Mouse (Mus musculus): Measurements from ENCODE around the gene Krtap3-2. TPM values are rescaled to one million over a fixed set of nuclear protein-coding genes. Genes with fewer than 3 reads are reported as not detected.
"Not testable (repeated sequence)": the region's sequence is repeated elsewhere in the genome, so short reads cannot be mapped to it uniquely, and the experiment has no call there.

Krtap3-2 gene
- total RNA-seq (2012; rRNA removed), result not detected in 2 replicates

DNA sequence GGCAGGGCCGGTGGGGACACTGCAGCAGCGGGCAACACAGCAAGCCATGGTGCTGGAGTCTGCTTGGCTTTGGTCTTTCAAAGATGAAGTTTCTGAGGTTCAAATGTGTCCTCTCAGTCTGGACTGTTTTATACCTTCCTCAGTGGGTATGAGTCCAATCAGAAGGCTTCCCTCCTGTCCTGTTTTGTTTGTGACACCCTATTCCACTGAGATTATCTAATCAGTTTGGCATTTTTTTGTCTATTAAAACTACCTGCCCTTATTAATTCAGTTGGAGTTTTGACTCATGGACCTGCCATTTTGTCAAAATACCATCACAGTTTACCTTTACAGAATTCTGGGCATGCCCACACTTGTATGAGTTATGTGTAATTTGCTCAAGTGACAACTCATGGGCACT, at the start of gene Krtap3-2:
Gene Krtap3-2, minus strand, starts transcription at position 101 of the 400 bp plus-strand sequence.
- no peaks in the 10 kb centered on the region for H3K9me3 ChIP-seq (ENCODE audit: control insufficient read depth, insufficient read depth, low read depth, low read length)
- H3K4me3 ChIP-seq (ENCODE audit: insufficient read depth in 1 of 2, low read depth in 1 of 2, low read length in 2 of 2, poor library complexity in 1 of 2, severe bottlenecking in 1 of 2), result no peak within 1 kb of the TSS
- TF ChIP-seq ZNF384 (IDR thresholded peaks at IDR 0.05; ENCODE audit: low read depth, low read length), result no peak
- TF ChIP-seq MAFK (IDR thresholded peaks at IDR 0.05; ENCODE audit: insufficient read depth, low read depth, low read length), result no peak
- no peak for TF ChIP-seq ZC3H11A (IDR thresholded peaks at IDR 0.05; ENCODE audit: borderline replicate concordance, low read depth, low read length)
- TF ChIP-seq CHD2 (IDR thresholded peaks at IDR 0.05; ENCODE audit: low read depth, low read length), result no peak
- TF ChIP-seq HCFC1 (IDR thresholded peaks at IDR 0.05; ENCODE audit: borderline replicate concordance, insufficient read depth, low read length), result no peak
- H3K27ac ChIP-seq (ENCODE audit: insufficient read depth, low read depth, low read length, poor library complexity, severe bottlenecking), result no peak within 1 kb of the TSS
- in situ Hi-C loops (cut with MboI; ENCODE audit: low sequenced_read_pairs in 2 of 2, unreplicated experiment in 2 of 2), result no loop called here
- no peaks in the 10 kb centered on the region for H3K36me3 ChIP-seq (ENCODE audit: control insufficient read depth, insufficient read depth, low read length, poor library complexity, severe bottlenecking)
- no peak for DNase-seq (ENCODE audit: low read depth, low spot score)
- H3K9ac ChIP-seq (ENCODE audit: insufficient read depth, low read depth, low read length, poor library complexity, severe bottlenecking), result no peak within 1 kb of the TSS
- no peaks in the 10 kb centered on the region for H3K4me1 ChIP-seq (ENCODE audit: control insufficient read depth in 2 of 2, insufficient read depth in 2 of 2, low read length in 2 of 2, poor library complexity in 1 of 2)

DNA sequence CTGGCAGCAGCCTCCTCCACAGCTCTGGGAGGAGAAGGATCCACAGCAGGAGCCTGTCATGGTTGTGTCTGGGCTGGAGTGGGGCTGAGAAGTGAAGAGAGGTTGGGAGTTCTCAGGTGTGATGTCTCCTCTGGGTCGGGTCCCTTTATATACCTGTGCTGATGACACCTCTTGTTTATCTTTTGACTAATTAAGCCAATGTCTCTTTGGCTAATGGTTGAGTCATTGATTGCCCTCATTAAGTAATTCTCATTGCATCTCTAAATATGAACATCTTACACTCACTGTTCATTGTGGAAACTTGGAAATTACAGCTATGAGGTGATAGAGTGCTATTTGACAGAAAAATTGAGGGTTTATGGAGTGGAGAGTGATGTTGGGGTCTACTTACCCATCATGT, 46.6 kb upstream of the Krtap3-2 start, which contains the start of gene Gm11938:
Gene Gm11938, minus strand, starts transcription at position 101 of the 400 bp plus-strand sequence.
- in situ Hi-C loops (cut with MboI; ENCODE audit: low sequenced_read_pairs in 2 of 2, unreplicated experiment in 2 of 2); H3K4me3 ChIP-seq (ENCODE audit: insufficient read depth in 1 of 2, low read depth in 1 of 2, low read length in 2 of 2, poor library complexity in 1 of 2, severe bottlenecking in 1 of 2); DNase-seq (ENCODE audit: low read depth, low spot score); H3K9me3 ChIP-seq (ENCODE audit: control insufficient read depth, insufficient read depth, low read depth, low read length); H3K27ac ChIP-seq (ENCODE audit: insufficient read depth, low read depth, low read length, poor library complexity, severe bottlenecking); H3K9ac ChIP-seq (ENCODE audit: insufficient read depth, low read depth, low read length, poor library complexity, severe bottlenecking); H3K4me1 ChIP-seq (ENCODE audit: control insufficient read depth in 2 of 2, insufficient read depth in 2 of 2, low read length in 2 of 2, poor library complexity in 1 of 2); H3K36me3 ChIP-seq (ENCODE audit: control insufficient read depth, insufficient read depth, low read length, poor library complexity, severe bottlenecking): not testable (repeated sequence)

DNA sequence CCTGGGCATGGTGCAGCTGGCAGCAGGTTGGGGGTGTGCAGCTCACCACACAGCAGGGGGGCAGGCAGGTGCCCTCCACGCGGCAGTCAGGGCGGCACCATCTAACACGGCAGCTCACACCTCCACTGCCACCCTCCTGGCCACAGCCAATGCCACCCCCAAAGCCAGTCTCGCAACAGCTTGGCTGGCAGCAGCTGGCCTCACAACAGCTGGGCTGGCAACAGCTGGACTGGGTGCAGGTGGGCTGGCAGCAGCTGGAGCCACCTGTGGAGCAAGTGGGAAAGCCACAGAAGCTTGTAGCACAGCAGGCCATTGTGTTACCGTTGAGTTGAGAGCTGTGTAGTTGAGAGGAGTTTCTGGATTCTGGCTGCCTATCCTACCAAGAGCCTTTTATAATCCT, 41.1 kb upstream of the Krtap3-2 start, which contains the start of gene Krtap9-3:
Gene Krtap9-3, minus strand, starts transcription at position 364 of the 400 bp plus-strand sequence.
- H3K36me3 ChIP-seq (ENCODE audit: control insufficient read depth, insufficient read depth, low read length, poor library complexity, severe bottlenecking); H3K27ac ChIP-seq (ENCODE audit: insufficient read depth, low read depth, low read length, poor library complexity, severe bottlenecking); H3K9me3 ChIP-seq (ENCODE audit: control insufficient read depth, insufficient read depth, low read depth, low read length); H3K4me1 ChIP-seq (ENCODE audit: control insufficient read depth in 2 of 2, insufficient read depth in 2 of 2, low read length in 2 of 2, poor library complexity in 1 of 2); H3K9ac ChIP-seq (ENCODE audit: insufficient read depth, low read depth, low read length, poor library complexity, severe bottlenecking); DNase-seq (ENCODE audit: low read depth, low spot score); H3K4me3 ChIP-seq (ENCODE audit: insufficient read depth in 1 of 2, low read depth in 1 of 2, low read length in 2 of 2, poor library complexity in 1 of 2, severe bottlenecking in 1 of 2); in situ Hi-C loops (cut with MboI; ENCODE audit: low sequenced_read_pairs in 2 of 2, unreplicated experiment in 2 of 2): not testable (repeated sequence)

DNA sequence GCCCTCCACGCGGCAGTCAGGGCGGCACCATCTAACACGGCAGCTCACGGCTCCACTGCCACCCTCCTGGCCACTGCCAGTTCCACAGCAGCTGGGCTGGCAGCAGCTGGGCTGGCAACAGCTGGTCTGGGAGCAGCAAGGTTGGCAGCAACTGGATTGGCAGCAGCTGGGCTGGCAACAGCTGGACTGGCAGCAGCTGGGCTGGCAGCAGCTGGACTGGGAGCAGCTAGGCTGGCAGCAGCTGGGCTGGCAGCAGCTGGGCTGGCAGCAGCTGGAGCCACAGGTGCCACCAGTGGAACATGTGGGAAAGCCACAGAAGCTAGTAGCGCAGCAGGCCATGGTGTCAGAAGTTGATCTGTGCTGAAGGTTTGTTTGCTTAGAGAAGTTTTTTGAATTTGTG, 34.3 kb upstream of the Krtap3-2 start, which contains the start of gene Krtap1-3:
Gene Krtap1-3, minus strand, starts transcription at position 359 of the 400 bp plus-strand sequence.
- H3K9ac ChIP-seq (ENCODE audit: insufficient read depth, low read depth, low read length, poor library complexity, severe bottlenecking), result no peak within 1 kb of the TSS
- no peak within 1 kb of the TSS for H3K27ac ChIP-seq (ENCODE audit: insufficient read depth, low read depth, low read length, poor library complexity, severe bottlenecking)
- H3K4me1 ChIP-seq (ENCODE audit: control insufficient read depth in 2 of 2, insufficient read depth in 2 of 2, low read length in 2 of 2, poor library complexity in 1 of 2), result no peaks in the 10 kb centered on the region
- no peaks in the 10 kb centered on the region for H3K9me3 ChIP-seq (ENCODE audit: control insufficient read depth, insufficient read depth, low read depth, low read length)
- DNase-seq (ENCODE audit: low read depth, low spot score), result no peak
- no peak within 1 kb of the TSS for H3K4me3 ChIP-seq (ENCODE audit: insufficient read depth in 1 of 2, low read depth in 1 of 2, low read length in 2 of 2, poor library complexity in 1 of 2, severe bottlenecking in 1 of 2)
- no peaks in the 10 kb centered on the region for H3K36me3 ChIP-seq (ENCODE audit: control insufficient read depth, insufficient read depth, low read length, poor library complexity, severe bottlenecking)
- in situ Hi-C loops (cut with MboI; ENCODE audit: low sequenced_read_pairs in 2 of 2, unreplicated experiment in 2 of 2), result no loop called here
- TF ChIP-seq CHD2 (IDR thresholded peaks at IDR 0.05; ENCODE audit: low read depth, low read length) (no peak), ZC3H11A (IDR thresholded peaks at IDR 0.05; ENCODE audit: borderline replicate concordance, low read depth, low read length) (no peak), HCFC1 (IDR thresholded peaks at IDR 0.05; ENCODE audit: borderline replicate concordance, insufficient read depth, low read length) (no peak), MAFK (IDR thresholded peaks at IDR 0.05; ENCODE audit: insufficient read depth, low read depth, low read length) (no peak), ZNF384 (IDR thresholded peaks at IDR 0.05; ENCODE audit: low read depth, low read length) (no peak)

DNA sequence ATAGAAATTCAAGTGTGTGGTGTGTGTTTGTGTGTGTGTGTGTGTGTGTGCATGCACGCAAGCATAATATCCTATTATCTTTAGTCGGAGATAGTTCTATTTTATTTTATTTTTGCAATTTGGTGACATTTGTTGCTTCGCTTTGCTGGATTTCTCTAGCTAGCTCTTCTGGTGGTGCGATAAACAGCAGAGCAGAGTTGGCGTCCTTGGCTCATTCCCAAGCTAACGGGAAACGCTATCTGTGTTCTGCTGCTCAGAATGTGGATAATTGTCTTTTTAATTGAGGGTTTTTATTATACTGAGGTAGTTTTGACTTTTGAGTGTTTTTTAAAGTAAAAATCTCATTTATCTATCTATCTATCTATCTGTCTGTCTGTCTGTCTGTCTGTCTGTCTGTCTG, 28.4 kb upstream of the Krtap3-2 start:
- no peak overlapping the region for H3K27ac ChIP-seq (ENCODE audit: insufficient read depth, low read depth, low read length, poor library complexity, severe bottlenecking)
- no peaks in the 10 kb centered on the region for H3K9me3 ChIP-seq (ENCODE audit: control insufficient read depth, insufficient read depth, low read depth, low read length)
- H3K36me3 ChIP-seq (ENCODE audit: control insufficient read depth, insufficient read depth, low read length, poor library complexity, severe bottlenecking), result no peaks in the 10 kb centered on the region
- H3K4me1 ChIP-seq (ENCODE audit: control insufficient read depth in 2 of 2, insufficient read depth in 2 of 2, low read length in 2 of 2, poor library complexity in 1 of 2), result no peaks in the 10 kb centered on the region
- H3K4me3 ChIP-seq (ENCODE audit: insufficient read depth in 1 of 2, low read depth in 1 of 2, low read length in 2 of 2, poor library complexity in 1 of 2, severe bottlenecking in 1 of 2), result no peak overlapping the region
- DNase-seq (ENCODE audit: low read depth, low spot score), result no peak
- in situ Hi-C loops (cut with MboI; ENCODE audit: low sequenced_read_pairs in 2 of 2, unreplicated experiment in 2 of 2), result no loop called here
- no peak overlapping the region for H3K9ac ChIP-seq (ENCODE audit: insufficient read depth, low read depth, low read length, poor library complexity, severe bottlenecking)
- TF ChIP-seq ZNF384 (IDR thresholded peaks at IDR 0.05; ENCODE audit: low read depth, low read length) (no peak), ZC3H11A (IDR thresholded peaks at IDR 0.05; ENCODE audit: borderline replicate concordance, low read depth, low read length) (no peak), HCFC1 (IDR thresholded peaks at IDR 0.05; ENCODE audit: borderline replicate concordance, insufficient read depth, low read length) (no peak), CHD2 (IDR thresholded peaks at IDR 0.05; ENCODE audit: low read depth, low read length) (no peak), MAFK (IDR thresholded peaks at IDR 0.05; ENCODE audit: insufficient read depth, low read depth, low read length) (no peak)
